Comparison of ENCODE assay signal across 28 mouse cellular contexts in the genomic region with DNA sequence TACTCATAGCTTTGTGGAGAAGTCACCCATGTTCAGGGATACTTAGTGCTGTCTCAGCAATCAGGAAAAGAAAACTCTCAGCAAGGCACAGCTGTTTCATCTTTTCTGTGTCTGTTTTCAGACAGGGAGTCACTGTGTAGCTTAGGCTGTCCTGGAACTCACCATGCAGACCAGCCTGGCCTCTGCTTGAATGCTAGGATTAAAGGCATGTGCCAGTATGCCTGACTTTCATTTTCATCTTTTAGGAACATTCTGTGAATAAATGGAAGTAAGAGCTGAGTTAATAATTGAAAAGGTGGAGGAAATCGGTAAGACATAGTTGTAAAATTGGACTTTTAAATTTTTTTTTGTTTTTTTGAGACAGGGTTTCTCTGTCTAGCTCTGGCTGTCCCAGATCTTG.
"Had no signal": no experiment of that assay in that cellular context is flagged by ENCODE, and none has a peak within 500 bp of the region (broad histone marks: within the 10 kb centered on the region; RNA-seq: fewer than 3 reads in every experiment).

No protein-coding gene starts in this region.

- H3K4me3 ChIP-seq: embryonic facial prominence, embryonic 10.5 days; embryonic facial prominence, embryonic 12.5 days; embryonic facial prominence, embryonic 13.5 days; embryonic facial prominence, embryonic 15.5 days; erythroblast, embryonic 14.5 days; forebrain, embryonic 10.5 days; forebrain, embryonic 13.5 days; forebrain, embryonic 15.5 days; gastrocnemius, adult 2 months had no signal

- ATAC-seq: forebrain, embryonic 13.5 days; forebrain, embryonic 14.5 days; forebrain, embryonic 15.5 days; forebrain, embryonic 16.5 days; forebrain, postnatal 0 days had no signal

- H3K4me2 ChIP-seq: embryonic facial prominence, embryonic 12.5 days; embryonic facial prominence, embryonic 13.5 days; embryonic facial prominence, embryonic 15.5 days; forebrain, embryonic 13.5 days; forebrain, embryonic 15.5 days had no signal

- H3K27ac ChIP-seq: embryonic facial prominence, embryonic 10.5 days; embryonic facial prominence, embryonic 12.5 days; embryonic facial prominence, embryonic 13.5 days; embryonic facial prominence, embryonic 15.5 days; forebrain, embryonic 10.5 days; forebrain, embryonic 13.5 days; forebrain, embryonic 15.5 days; gastrocnemius, adult 2 months had no signal

- DNase-seq: cerebellum, adult 18-20 months; cerebellum, adult 2 months; cerebellum, adult 8-10 months; cerebellum, adult 9-10 months; cerebellum, adult 9-11 months; cerebellum, postnatal 10 days; cerebellum, postnatal 14 days; cerebellum, postnatal 25 days; cerebellum, postnatal 36 days; embryo, embryonic 11 days; forebrain, postnatal 0 days; gastrocnemius, adult 2 months; gastrocnemius, postnatal 10 days; gastrocnemius, postnatal 14 days; gastrocnemius, postnatal 25 days; gastrocnemius, postnatal 36 days; heart, adult 11 months; heart, adult 18-20 months had no signal

- H3K27me3 ChIP-seq: embryonic facial prominence, embryonic 12.5 days; embryonic facial prominence, embryonic 13.5 days; embryonic facial prominence, embryonic 15.5 days; forebrain, embryonic 13.5 days; forebrain, embryonic 15.5 days had no signal

- H3K9me3 ChIP-seq: embryonic facial prominence, embryonic 10.5 days; embryonic facial prominence, embryonic 12.5 days; embryonic facial prominence, embryonic 13.5 days; embryonic facial prominence, embryonic 15.5 days; forebrain, embryonic 10.5 days; forebrain, embryonic 13.5 days; forebrain, embryonic 15.5 days had no signal

- H3K9ac ChIP-seq: embryonic facial prominence, embryonic 12.5 days; embryonic facial prominence, embryonic 13.5 days; embryonic facial prominence, embryonic 15.5 days; forebrain, embryonic 13.5 days; forebrain, embryonic 15.5 days; forebrain, postnatal 0 days had no signal

- H3K4me1 ChIP-seq: embryonic facial prominence, embryonic 12.5 days; embryonic facial prominence, embryonic 13.5 days; forebrain, embryonic 13.5 days; forebrain, embryonic 15.5 days had no signal

- H3K36me3 ChIP-seq: embryonic facial prominence, embryonic 15.5 days; forebrain, embryonic 15.5 days had no signal
